Mouse (Mus musculus): Measurements from ENCODE around the gene Smpdl3b.
A peak's percentile ranks its signal among the peaks of the same experiment; 100 is the strongest.
"Not testable (repeated sequence)": the region's sequence is repeated elsewhere in the genome, so short reads cannot be mapped to it uniquely, and the experiment has no call there.

Gene Smpdl3b

GRCm38 (mm10) chr4:132778562-132779201, 21.6 kb upstream of the Smpdl3b start:
- DNase-seq: no peak

- DNase-seq: peak; percentile 66
Measured at GRCm38 (mm10) chr4:132776764-132777163, 19.7 kb upstream of the Smpdl3b start.

GRCm38 (mm10) chr4:132774905-132775304, 17.9 kb upstream of the Smpdl3b start:
- DNase-seq: no peak

GRCm38 (mm10) chr4:132771776-132772175, 14.7 kb upstream of the Smpdl3b start:
- no peak for DNase-seq

DNA sequence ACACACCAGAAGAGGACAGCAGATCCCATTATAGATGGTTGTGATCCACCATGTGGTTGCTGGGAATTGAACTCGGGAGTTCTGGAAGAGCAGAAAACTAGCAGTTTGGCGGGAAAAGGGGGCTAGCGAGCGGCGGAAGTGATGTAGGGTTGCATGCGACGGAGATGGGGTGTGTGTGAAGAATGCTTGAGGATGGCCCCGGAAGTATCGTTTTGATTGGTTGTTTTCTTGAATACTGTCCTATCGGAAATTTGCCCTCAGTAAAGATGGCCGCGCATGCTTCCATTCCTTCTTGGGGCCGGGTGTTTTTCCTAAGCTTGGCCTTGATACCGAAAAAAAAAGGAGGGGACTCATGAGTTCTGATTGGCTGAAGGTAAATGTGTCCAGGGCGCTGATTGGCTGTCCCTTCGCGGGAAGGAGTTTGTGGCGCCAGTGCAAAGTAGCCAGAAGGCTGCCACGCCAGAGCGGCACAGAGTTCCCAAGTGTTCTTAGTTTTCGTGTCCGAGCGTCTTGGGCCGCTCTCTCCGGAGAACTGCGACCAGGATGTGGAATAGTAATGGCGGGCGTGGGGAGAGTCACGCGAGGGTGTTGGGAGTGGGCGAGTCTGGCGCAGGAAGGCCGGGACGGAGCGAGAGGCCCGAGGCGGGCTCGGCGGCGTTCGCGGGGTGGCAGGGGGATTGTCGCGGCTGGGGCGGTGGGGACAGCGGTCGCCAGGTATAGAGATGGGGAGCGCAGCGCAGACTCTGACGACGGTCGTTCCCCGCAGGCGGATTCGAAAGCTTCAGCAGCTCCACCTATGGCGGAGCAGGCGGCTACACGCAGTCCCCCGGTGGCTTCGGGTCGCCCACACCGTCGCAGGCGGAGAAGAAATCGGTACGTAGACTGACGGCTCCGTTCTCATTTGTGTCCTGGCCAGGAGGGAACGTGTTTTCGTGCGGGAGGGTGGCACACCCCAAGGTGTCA, 11.1 kb upstream of the Smpdl3b start, which contains the start of gene Rpa2:
TSS of gene Rpa2 (plus strand) at position 419 of the 963 bp plus-strand sequence.
- DNase-seq: peak; percentile 100

GRCm38 (mm10) chr4:132763125-132763524, 6.1 kb upstream of the Smpdl3b start:
- not testable (repeated sequence) for DNase-seq

GRCm38 (mm10) chr4:132762602-132763001, 5.5 kb upstream of the Smpdl3b start:
- DNase-seq: no peak

- no peak for DNase-seq
Measured at GRCm38 (mm10) chr4:132760296-132760695, 3.2 kb upstream of the Smpdl3b start.

GRCm38 (mm10) chr4:132757633-132758351, 740 bp upstream of the Smpdl3b start:
- DNase-seq: no peak

DNA sequence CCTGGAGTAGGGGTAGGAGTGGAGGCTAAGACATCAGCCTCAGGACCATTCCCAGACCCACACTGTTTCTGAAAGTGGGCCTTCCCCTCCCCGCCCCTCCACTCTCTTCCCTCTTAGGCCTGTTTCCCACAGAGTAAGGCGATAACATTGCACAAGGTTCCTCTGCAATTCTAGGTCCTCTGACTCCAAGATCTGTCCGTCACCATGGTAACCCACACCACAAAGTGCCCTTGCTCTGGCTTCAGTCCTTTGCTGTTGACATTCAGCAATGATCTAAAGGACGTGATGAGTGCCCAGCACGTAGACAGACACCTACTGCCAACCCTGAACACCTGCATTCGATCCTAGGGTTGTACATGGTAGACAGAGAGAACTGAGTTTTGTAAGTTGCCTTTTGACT, 4.1 kb downstream of the Smpdl3b start:
- DNase-seq: no peak

DNA sequence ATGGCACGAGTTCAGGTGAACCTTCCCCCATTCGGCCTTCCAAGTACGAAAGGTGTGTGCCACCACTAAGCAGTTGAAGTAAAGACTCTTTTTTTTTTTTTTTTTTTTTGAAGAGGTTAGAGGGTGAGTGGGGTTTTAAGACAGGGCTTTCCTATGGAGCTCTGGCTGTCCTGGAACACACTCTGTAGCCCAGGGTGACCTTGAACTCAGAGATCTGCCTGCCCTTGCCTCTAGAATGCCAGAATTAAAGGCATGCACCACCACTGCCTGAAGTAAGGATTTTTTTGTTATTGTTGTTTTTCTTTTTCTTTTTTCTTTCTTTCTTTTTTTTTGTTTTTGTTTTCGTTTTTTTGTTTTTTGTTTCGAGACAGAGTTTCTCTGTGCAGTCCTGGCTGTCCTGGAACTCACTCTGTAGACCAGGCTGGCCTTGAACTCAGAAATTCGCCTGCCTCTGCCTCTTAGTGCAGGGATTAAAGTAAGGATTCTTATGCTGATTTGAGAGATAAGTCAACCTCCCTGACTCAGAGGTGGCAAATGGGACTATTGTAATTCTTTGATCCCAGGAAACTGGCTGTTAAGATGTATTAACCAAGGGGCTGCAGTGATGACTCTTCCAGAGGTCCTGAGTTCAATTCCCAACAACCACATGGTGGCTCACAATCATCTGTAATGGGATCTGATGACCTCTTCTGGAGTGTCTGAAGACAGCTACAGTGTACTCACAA, 7.6 kb downstream of the Smpdl3b start:
- DNase-seq: no peak

- DNase-seq: no peak
Measured at GRCm38 (mm10) chr4:132748778-132749177, 8.3 kb downstream of the Smpdl3b start.

DNA sequence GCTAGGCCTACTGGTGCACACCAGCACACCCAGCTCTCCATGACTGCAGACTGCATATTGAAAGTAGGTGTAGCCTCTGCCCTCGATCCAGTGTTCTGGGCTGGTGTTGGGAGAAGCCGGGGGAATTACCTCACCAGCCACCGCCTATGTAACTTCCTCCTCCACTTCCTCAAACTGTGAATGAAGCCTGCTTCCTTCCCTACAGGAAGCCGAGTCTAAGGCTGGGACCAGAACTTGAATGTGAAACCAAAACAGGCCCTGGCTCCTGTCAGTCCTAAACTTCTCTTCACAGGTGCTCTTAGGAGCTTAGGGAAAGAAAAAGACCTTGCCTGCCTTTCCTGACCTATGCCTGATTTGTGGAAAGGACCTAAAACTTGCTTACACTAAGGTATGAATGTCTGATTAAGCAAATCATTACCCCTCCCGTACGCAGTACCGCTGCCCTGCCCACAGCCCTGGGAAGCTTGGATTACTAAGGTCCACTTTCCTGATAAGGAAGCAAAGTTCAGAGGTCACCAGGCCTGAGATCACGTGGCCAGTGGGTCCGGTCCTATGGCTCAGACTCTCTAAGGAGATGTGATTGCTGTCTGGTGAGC, 9.3 kb downstream of the Smpdl3b start:
- DNase-seq: no peak

- no peak for DNase-seq
Measured at GRCm38 (mm10) chr4:132746911-132747517, 10.0 kb downstream of the Smpdl3b start.

DNA sequence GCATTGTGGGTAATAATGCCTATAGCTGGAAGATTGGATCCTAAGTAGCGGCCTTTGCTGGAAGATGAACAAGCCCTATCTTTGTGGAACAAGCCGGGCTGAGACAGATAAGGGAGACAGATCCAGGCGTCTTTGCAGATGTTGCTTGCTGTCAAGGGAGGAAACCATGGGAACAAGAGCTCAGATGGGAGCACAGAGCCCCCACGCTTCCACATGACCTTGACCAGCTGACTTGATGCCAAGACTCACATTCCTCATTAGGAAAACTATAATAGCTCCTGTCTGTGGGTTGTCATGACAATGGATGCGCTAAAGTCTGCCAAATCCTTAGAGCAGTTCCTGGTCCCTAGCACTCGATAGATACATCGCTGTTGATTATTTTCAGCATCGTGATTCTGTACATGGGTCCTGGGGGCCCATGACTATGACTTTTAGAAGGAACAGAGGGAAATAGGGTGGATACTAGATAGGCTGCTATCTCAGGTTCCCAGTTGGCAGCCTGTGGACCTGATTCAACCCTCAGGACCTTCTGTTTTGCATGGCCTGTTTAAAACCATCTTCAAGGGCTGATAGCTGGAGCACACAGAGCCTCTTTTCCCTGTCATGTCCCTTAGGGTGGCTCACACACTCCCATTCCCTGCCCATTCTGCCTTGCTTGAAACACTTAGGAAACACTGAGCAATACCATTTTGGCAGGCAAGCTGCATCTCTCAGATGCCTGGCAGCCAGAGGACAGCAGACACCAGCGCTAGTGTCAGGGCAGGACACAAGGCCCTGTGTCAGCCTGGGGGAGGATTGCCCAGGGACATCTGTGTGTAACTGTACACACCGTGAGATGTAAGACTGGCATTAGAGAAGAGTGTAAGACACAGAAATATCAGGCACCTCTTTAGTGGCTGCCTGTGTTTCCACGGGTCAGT, 12.8 kb downstream of the Smpdl3b start:
- DNase-seq: peak; percentile 39

- DNase-seq: no peak
Measured at GRCm38 (mm10) chr4:132741491-132741890, 15.6 kb downstream of the Smpdl3b start.

DNA sequence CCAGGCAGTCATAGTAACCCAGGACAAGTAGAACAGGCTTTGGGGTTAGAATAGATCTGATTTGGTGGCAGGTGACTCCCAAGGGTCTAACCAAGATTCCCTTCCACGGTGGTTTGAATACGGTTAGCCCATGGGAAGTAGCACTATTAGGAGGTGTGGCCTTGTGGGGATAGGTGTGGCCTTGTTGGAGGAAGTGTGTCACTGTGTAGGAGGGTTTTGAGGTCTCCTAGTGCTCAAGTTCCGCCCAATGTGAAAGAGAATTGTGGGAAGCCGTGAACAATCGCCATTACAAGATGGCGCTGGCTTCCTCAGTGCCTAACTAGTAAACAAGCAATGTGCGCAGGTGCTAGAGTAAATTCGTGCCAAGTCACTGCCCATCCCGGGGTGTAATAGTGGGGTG, 19.9 kb downstream of the Smpdl3b start:
- not testable (repeated sequence) for DNase-seq

DNA sequence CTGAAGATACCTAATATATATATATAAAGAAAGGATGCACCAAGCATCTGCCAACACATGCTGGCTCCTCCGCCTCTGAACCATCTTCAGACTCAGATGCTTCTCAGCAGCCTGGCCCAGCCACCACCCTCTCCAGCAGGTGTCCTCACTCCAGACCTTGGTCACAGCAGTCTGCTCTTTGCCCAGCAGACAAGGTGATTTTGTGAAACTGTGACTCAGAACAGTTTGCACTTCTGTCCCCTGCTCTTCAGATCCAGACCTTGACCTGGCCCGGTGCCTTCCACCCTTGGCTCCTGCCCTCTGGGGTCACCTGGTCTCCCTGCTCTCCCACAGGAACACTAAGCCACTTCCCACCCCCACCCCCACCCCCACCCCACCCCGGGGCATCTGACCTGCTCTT, 21.2 kb downstream of the Smpdl3b start:
- DNase-seq: no peak

DNA sequence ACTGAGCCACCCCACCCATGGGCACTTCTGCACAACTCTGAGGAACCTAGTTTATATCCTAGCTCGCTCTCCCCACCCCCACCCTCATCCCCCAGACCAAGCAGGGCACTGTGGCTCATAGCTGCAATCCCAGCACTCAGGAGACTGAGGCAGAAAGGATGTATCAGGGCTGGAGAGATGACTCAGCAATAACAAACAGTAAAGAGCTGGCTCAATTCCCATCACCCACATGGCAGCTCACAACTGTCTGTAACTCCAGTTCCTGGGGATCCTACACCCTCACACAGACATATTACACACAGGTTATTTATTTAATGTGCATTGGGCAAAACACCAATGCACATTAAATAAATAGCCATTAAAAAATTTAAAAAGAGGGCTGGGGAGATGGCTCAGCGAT, 21.7 kb downstream of the Smpdl3b start:
- no peak for DNase-seq

DNA sequence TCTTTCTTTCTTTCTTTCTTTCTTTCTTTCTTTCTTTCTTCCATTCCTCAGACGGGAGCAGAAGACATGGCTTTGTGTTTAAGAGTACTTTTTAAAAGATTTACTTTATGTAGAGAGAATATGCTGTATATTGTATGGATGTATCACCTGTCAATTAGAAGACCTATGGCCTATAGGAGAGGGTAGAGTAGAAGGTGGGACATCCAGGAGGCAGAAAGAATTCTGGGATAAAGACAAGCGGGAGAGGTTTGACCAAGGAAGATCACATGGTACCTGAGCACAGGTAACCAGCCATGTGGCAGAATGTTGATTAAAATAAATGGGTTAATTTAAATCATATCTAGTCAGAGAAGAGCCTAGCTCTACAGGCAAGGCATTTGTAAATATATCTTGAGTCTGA, 22.3 kb downstream of the Smpdl3b start:
- DNase-seq: no peak

Data from retina, postnatal 1 day (tissue).